ENCODE assay signal across 15 mouse cellular contexts in genomic region chr6:141430134-141430533, GRCm38 (mm10).
DNase-seq lines count a peak whose midpoint lies in the region; ATAC-seq and TF ChIP-seq lines count a peak whose summit lies in the region.
"Had no signal": no experiment of that assay in that cellular context is flagged by ENCODE, and none has a peak within 500 bp of the region (broad histone marks: within the 10 kb centered on the region; RNA-seq: fewer than 3 reads in every experiment).

No protein-coding gene starts in this region.

- H3K4me1 ChIP-seq in lung, adult 2 months (ENCODE audit: control insufficient read depth, insufficient read depth, low read length): peaks cover 14% of the 10 kb centered on the region
- H3K4me1 ChIP-seq: embryonic facial prominence, embryonic 12.5 days had no signal

- peak; percentile 42 to 56; a peak in 1 of 4 replicates for ATAC-seq in hematopoietic stem cell, adult 5-6 weeks (replicated peaks in 1 of 2; ENCODE audit: insufficient read depth in 1 of 2, low FRiP score in 2 of 2, low TSS enrichment in 1 of 2, low read depth in 1 of 2, poor library complexity in 2 of 2, severe bottlenecking in 2 of 2)
- ATAC-seq: forebrain, embryonic 16.5 days had no signal

- H3K4me3 ChIP-seq in gastrocnemius, adult 2 months: no peak overlapping the region
- H3K4me3 ChIP-seq in lung, adult 2 months (replicated peaks; ENCODE audit: extremely low read depth, low read depth, low read length): no peak overlapping the region
- H3K4me3 ChIP-seq: embryonic facial prominence, embryonic 12.5 days; hindbrain, embryonic 10.5 days had no signal

- intact Hi-C loops in gastrocnemius, adult 2 months (cut with DNase I): no loop called here

- no peak for TF ChIP-seq POLR2A in lung, adult 2 months (IDR thresholded peaks at IDR 0.05; ENCODE audit: borderline replicate concordance, extremely low read depth, low read depth, low read length)

- peak; percentile 48 for TF ChIP-seq CTCF in gastrocnemius, adult 2 months (IDR thresholded peaks at IDR 0.05)
- peak; percentile 43; the same call in 1 of the 2 replicates for TF ChIP-seq CTCF in lung, adult 2 months (IDR thresholded peaks at IDR 0.05; ENCODE audit: insufficient read depth, low read length)

- WGBS in lung, adult 2 months: 100% methylated on average over 1 of the region's 1 CpGs

- no peak overlapping the region for H3K27ac ChIP-seq in gastrocnemius, adult 2 months
- H3K27ac ChIP-seq: embryonic facial prominence, embryonic 12.5 days; hindbrain, embryonic 10.5 days had no signal

- no peak for DNase-seq in gastrocnemius, adult 2 months
- no peak for DNase-seq in gastrocnemius, postnatal 4 days (ENCODE audit: low spot score in 2 of 2)
- DNase-seq in lung, adult 2 months: no peak
- DNase-seq in lung, adult 18-20 months: no peak
- peak; percentile 55 for DNase-seq in ES-CJ7 (ENCODE audit: low read depth, low spot score)
- DNase-seq in layer of hippocampus, postnatal 10 days (ENCODE audit: low spot score in 2 of 2): no peak
- DNase-seq in Muller cell, postnatal 12 days (ENCODE audit: inconsistent ontology term): no peak
- DNase-seq: adrenal gland, adult 8-10 months; cerebellum, adult 11 months; kidney, postnatal 10 days; lung, postnatal 14 days had no signal
